ENCODE assay signal across 20 mouse cellular contexts in genomic region chr5:39347019-39347418, GRCm38 (mm10).
"Had no signal": no experiment of that assay in that cellular context is flagged by ENCODE, and none has a peak within 500 bp of the region (broad histone marks: within the 10 kb centered on the region; RNA-seq: fewer than 3 reads in every experiment).

No protein-coding gene starts in this region.

- H3K9ac ChIP-seq: liver, embryonic 13.5 days; midbrain, embryonic 13.5 days; neural tube, embryonic 12.5 days; neural tube, embryonic 15.5 days had no signal

- H3K4me3 ChIP-seq: layer of hippocampus, adult 2 months; left cerebral cortex, adult 2 months; liver, embryonic 13.5 days; midbrain, embryonic 13.5 days; neural tube, embryonic 12.5 days; neural tube, embryonic 15.5 days had no signal

- H3K4me2 ChIP-seq: liver, embryonic 13.5 days; midbrain, embryonic 13.5 days; neural tube, embryonic 12.5 days; neural tube, embryonic 15.5 days had no signal

- H3K36me3 ChIP-seq: liver, embryonic 13.5 days; midbrain, embryonic 13.5 days; neural tube, embryonic 12.5 days; neural tube, embryonic 15.5 days had no signal

- H3K27ac ChIP-seq: kidney, postnatal 0 days; layer of hippocampus, adult 2 months; left cerebral cortex, adult 2 months; liver, embryonic 13.5 days; midbrain, embryonic 13.5 days; neural tube, embryonic 12.5 days; neural tube, embryonic 15.5 days; stomach, postnatal 0 days had no signal

- H3K9me3 ChIP-seq: liver, embryonic 13.5 days; midbrain, embryonic 13.5 days; neural tube, embryonic 12.5 days; neural tube, embryonic 15.5 days had no signal

- DNase-seq: kidney, adult 9 months; kidney, postnatal 25 days; layer of hippocampus, postnatal 36 days; liver, embryonic 13.5 days; lung, adult 2 months; lung, postnatal 14 days; lung, postnatal 4 days; right cerebral cortex, adult 18-20 months; right cerebral cortex, postnatal 14 days; right cerebral cortex, postnatal 4 days; thymus, adult 2 months; thymus, postnatal 14 days; thymus, postnatal 4 days had no signal

- H3K27me3 ChIP-seq: liver, embryonic 13.5 days; midbrain, embryonic 13.5 days; neural tube, embryonic 12.5 days; neural tube, embryonic 15.5 days had no signal

- H3K4me1 ChIP-seq: liver, embryonic 13.5 days; midbrain, embryonic 13.5 days; neural tube, embryonic 12.5 days; neural tube, embryonic 15.5 days had no signal
